In the genomic region with DNA sequence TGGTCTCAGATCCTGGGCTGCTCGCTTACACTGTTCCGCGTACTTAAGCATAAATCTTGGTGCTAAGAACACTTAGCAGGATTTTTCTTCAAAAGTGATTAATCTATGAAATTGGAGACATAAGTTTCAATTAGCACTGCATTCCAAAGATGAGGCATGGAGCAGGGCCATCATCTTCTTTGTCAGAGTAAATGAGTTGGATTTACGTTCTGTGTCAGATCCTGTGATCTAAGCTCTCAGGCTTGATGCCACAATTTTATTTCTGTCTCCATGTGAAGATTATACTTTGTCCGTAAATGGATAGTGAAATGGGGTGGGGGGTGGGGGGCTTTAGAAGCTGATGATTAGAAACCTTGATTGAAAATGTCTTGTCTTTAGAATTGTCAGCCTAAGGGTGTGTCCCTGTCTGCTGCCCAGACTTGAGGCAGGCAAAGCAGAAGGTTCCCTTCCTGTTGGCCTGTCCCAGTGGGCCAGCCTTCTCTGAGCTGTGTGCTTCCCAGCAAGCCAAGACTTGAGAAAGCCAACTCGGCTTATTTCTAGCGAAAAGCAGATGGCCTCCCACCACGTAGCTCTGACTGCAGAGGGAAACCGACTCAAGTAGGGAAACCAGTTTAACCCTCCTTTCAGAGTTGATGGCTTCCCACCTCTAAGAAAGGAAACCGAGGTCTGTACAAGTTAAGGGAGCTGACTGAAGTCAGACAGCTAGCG, we compare ENCODE assay signal across 12 mouse cellular contexts. TPM values are rescaled to one million over a fixed set of nuclear protein-coding genes. Genes with fewer than 3 reads are reported as not detected.
A peak's percentile ranks its signal among the peaks of the same experiment; 100 is the strongest.
DNase-seq lines count a peak whose midpoint lies in the region; ATAC-seq lines count a peak whose summit lies in the region.
"Had no signal": no experiment of that assay in that cellular context is flagged by ENCODE, and none has a peak within 500 bp of the region (broad histone marks: within the 10 kb centered on the region; RNA-seq: fewer than 3 reads in every experiment).

No protein-coding gene starts in this region.

- H3K36me3 ChIP-seq in limb, embryonic 15.5 days = peaks cover 15% of the 10 kb centered on the region; the same call in 1 of the 2 replicates
- H3K36me3 ChIP-seq in midbrain, embryonic 10.5 days = peaks cover 44% of the 10 kb centered on the region

- 48% methylated on average over 11 of the region's 11 CpGs for WGBS in limb, embryonic 15.5 days
- WGBS in midbrain, embryonic 10.5 days = 84% methylated on average over 11 of the region's 11 CpGs

- peak; percentile 12 for DNase-seq in gastrocnemius, postnatal 25 days
- DNase-seq in gastrocnemius, adult 18-20 months (ENCODE audit: low spot score) = no peak
- DNase-seq in cerebellum, adult 8-10 months = peak; percentile 79
- no peak for DNase-seq in midbrain, embryonic 10.5 days (ENCODE audit: low spot score)
- DNase-seq in heart, adult 8-10 months (ENCODE audit: low spot score) = no peak
- DNase-seq in adipocyte (ENCODE audit: low spot score) = no peak
- DNase-seq: heart, postnatal 10 days; kidney, postnatal 25 days; liver, postnatal 0 days; thymus, adult 2 months had no signal

- H3K4me3 ChIP-seq in brown adipose tissue, adult 24 weeks (ENCODE audit: insufficient read depth, low read depth, low read length) = no peak overlapping the region
- no peak overlapping the region for H3K4me3 ChIP-seq in limb, embryonic 15.5 days
- H3K4me3 ChIP-seq in midbrain, embryonic 10.5 days = no peak overlapping the region

- H3K27me3 ChIP-seq in limb, embryonic 15.5 days = no peaks in the 10 kb centered on the region
- no peaks in the 10 kb centered on the region for H3K27me3 ChIP-seq in midbrain, embryonic 10.5 days (ENCODE audit: low read depth, poor library complexity, severe bottlenecking)

- peak overlapping the region; percentile 45; the same call in 1 of the 2 replicates for H3K27ac ChIP-seq in brown adipose tissue, adult 24 weeks (replicated peaks; ENCODE audit: low read depth, low read length)
- H3K27ac ChIP-seq in limb, embryonic 15.5 days = peak overlapping the region; percentile 74
- H3K27ac ChIP-seq in midbrain, embryonic 10.5 days (replicated peaks) = no peak overlapping the region

- H3K9me3 ChIP-seq in limb, embryonic 15.5 days = no peaks in the 10 kb centered on the region
- no peaks in the 10 kb centered on the region for H3K9me3 ChIP-seq in midbrain, embryonic 10.5 days (replicated peaks)

- peaks cover 14% of the 10 kb centered on the region for H3K4me1 ChIP-seq in brown adipose tissue, adult 24 weeks (ENCODE audit: control insufficient read depth, insufficient read depth, insufficient read length, low read length)
- peaks cover 17% of the 10 kb centered on the region for H3K4me1 ChIP-seq in limb, embryonic 15.5 days
- H3K4me1 ChIP-seq in midbrain, embryonic 10.5 days = no peaks in the 10 kb centered on the region

- no peak overlapping the region for H3K4me2 ChIP-seq in limb, embryonic 15.5 days

- no peak overlapping the region for H3K9ac ChIP-seq in limb, embryonic 15.5 days
- H3K9ac ChIP-seq: liver, postnatal 0 days had no signal

- no peak for ATAC-seq in limb, embryonic 15.5 days (ENCODE audit: insufficient number of reproducible peaks, low FRiP score, low TSS enrichment, low read depth)
- ATAC-seq: liver, postnatal 0 days had no signal

RNA-seq across cellular contexts. Expression of a gene that starts 13.6 kb away (rescaled TPM):
- total RNA-seq in gastrocnemius, postnatal 25 days (2021) = 10 to 100 TPM; 85.3 to 87.5 TPM
- 10 to 100 TPM; 83.4 to 85.4 TPM for total RNA-seq in gastrocnemius, adult 18-20 months (2021)
- 203 and 223 TPM in 2 replicates for polyA plus RNA-seq in brown adipose tissue, adult 24 weeks (2012; ENCODE audit: insufficient read depth, insufficient read length, missing spikeins)
- polyA plus RNA-seq in limb, embryonic 15.5 days (2015; fragmentation: Nextera tagmentation; extraction: Ambion mirVana) = 135 and 145 TPM in 2 replicates
- 113 and 130 TPM in 2 replicates for polyA plus RNA-seq in midbrain, embryonic 10.5 days (2016; fragmentation: Nextera tagmentation; extraction: Ambion mirVana)
- total RNA-seq in heart, adult 8-10 months (2022) = 10 to 100 TPM; 66.0 to 75.4 (median 70.5) TPM

RNA-seq across cellular contexts. Expression of a gene that starts 14.0 kb away (rescaled TPM):
- 1 to 10 TPM; 2.0 to 2.3 TPM for total RNA-seq in gastrocnemius, postnatal 25 days (2021)
- 1 to 10 TPM; 2.2 to 2.5 TPM for total RNA-seq in gastrocnemius, adult 18-20 months (2021)
- 6.6 and 7.0 TPM in 2 replicates for polyA plus RNA-seq in brown adipose tissue, adult 24 weeks (2012; ENCODE audit: insufficient read depth, insufficient read length, missing spikeins)
- 14.2 and 15.7 TPM in 2 replicates for polyA plus RNA-seq in limb, embryonic 15.5 days (2015; fragmentation: Nextera tagmentation; extraction: Ambion mirVana)
- 7.6 and 7.7 TPM in 2 replicates for polyA plus RNA-seq in midbrain, embryonic 10.5 days (2016; fragmentation: Nextera tagmentation; extraction: Ambion mirVana)
- 10 to 100 TPM in 2 of 4 experiments, 1 to 10 TPM in 2; 7.4 to 11.5 (median 9.4) TPM for total RNA-seq in heart, adult 8-10 months (2022)

Comparison
In these comparisons a context has a peak if more than half of its experiments do, and no peak if none do; other contexts are left out.
1. DNase-seq: peak in gastrocnemius, postnatal 25 days (single experiment) and cerebellum, adult 8-10 months (single experiment); none in gastrocnemius, adult 18-20 months (single experiment), midbrain, embryonic 10.5 days (single experiment), heart, adult 8-10 months (single experiment) and adipocyte (single experiment).